Mouse (Mus musculus): Measurements from ENCODE around the gene Zp1. TPM values are rescaled to one million over a fixed set of nuclear protein-coding genes. Genes with fewer than 3 reads are reported as not detected.

Gene Zp1
- polyA plus RNA-seq, 1 experiment from 2014 or later: not detected

DNA sequence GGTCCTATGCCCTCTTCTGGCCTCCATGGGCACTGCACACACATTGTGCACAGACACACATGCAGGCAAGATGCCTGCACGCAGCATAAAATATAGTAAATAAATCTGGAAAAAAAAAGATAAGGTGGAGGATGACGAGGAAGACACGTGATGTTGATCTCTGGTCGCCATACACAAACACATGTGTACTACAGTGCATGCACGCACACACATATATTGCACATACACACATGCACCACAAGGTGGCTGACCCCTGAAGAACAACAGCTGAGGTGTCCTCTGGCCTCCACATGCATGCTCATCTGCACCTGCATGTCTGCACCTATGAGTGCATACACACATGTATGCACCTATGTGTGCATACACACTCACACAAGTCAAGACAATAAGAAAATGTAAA, 15.6 kb upstream of the Zp1 start:
- ATAC-seq (replicated peaks; ENCODE audit: insufficient number of reproducible peaks, low FRiP score, low TSS enrichment): no peak
- peaks cover 15% of the 10 kb centered on the region; the same call in 1 of the 2 replicates for H3K4me1 ChIP-seq (ENCODE audit: control insufficient read depth, insufficient read depth, low read length)
- 88% methylated on average over 5 of the region's 5 CpGs for WGBS (ENCODE audit: insufficient replicate concordance)
- H3K4me2 ChIP-seq: no peak overlapping the region
- no peak overlapping the region for H3K9ac ChIP-seq (ENCODE audit: low read depth, low read length)
- H3K27ac ChIP-seq (ENCODE audit: low read depth, low read length): no peak overlapping the region
- H3K9me3 ChIP-seq (replicated peaks; ENCODE audit: control insufficient read depth, low read length): no peaks in the 10 kb centered on the region
- no peak overlapping the region for H3K4me3 ChIP-seq (ENCODE audit: low read depth, low read length)
- no peaks in the 10 kb centered on the region for H3K36me3 ChIP-seq (ENCODE audit: control insufficient read depth, insufficient read depth, low read length)
- H3K27me3 ChIP-seq (ENCODE audit: control insufficient read depth, insufficient read depth, low read length): no peaks in the 10 kb centered on the region

DNA sequence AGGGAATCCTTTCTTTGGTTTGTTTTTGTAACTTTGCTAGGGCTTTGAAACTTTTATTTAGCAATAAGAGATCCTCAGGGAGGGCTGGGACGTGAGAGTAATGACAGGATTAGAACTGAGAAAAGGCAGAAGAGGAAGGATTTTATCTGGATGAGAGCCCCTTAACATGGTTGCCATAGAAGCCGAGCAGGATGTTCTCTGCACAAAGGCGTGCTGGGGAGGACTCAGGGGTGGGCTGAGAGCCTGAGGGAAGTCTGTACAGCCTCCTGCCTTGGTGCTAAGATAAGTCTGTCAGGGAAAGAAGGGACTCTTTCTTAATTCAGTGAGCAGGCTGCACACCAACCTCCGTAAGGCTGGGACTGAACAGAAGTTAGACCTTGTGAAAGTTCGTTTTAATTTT, 14.6 kb upstream of the Zp1 start:
- WGBS (ENCODE audit: insufficient replicate concordance): 23% methylated on average over 5 of the region's 5 CpGs
- no peak overlapping the region for H3K9ac ChIP-seq (ENCODE audit: low read depth, low read length)
- H3K4me1 ChIP-seq (ENCODE audit: control insufficient read depth, insufficient read depth, low read length): peaks cover 5% of the 10 kb centered on the region; the same call in 1 of the 2 replicates
- no peak overlapping the region for H3K4me2 ChIP-seq
- H3K36me3 ChIP-seq (ENCODE audit: control insufficient read depth, insufficient read depth, low read length): no peaks in the 10 kb centered on the region
- H3K4me3 ChIP-seq (ENCODE audit: low read depth, low read length): no peak overlapping the region
- H3K9me3 ChIP-seq (replicated peaks; ENCODE audit: control insufficient read depth, low read length): no peaks in the 10 kb centered on the region
- no peak for ATAC-seq (replicated peaks; ENCODE audit: insufficient number of reproducible peaks, low FRiP score, low TSS enrichment)
- no peaks in the 10 kb centered on the region for H3K27me3 ChIP-seq (ENCODE audit: control insufficient read depth, insufficient read depth, low read length)
- peak overlapping the region; percentile 62; the same call in 1 of the 2 replicates for H3K27ac ChIP-seq (ENCODE audit: low read depth, low read length)

DNA sequence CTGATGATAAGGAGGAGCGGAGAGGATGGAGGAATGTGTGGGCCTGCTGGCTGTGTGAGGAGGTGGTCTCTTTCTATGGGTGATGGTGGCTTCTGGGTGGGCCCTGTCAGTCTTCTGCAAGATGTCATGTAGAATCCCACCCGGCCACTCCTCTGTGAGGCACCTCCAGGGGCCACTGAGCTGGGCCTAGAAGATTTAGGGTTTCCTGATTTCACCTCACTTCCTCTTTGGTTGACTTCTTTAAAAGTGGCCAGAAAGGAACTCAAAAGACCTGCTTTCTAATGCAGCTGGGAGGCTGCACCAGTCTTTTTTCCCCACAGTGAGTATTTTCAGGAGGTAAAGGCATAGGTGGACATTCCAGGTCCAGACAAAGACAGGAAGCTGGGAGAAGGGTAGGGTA, 10.2 kb upstream of the Zp1 start:
- H3K4me3 ChIP-seq (ENCODE audit: low read depth, low read length): no peak overlapping the region
- WGBS (ENCODE audit: insufficient replicate concordance): 53% methylated on average over 2 of the region's 2 CpGs
- no peaks in the 10 kb centered on the region for H3K9me3 ChIP-seq (replicated peaks; ENCODE audit: control insufficient read depth, low read length)
- no peak for ATAC-seq (replicated peaks; ENCODE audit: insufficient number of reproducible peaks, low FRiP score, low TSS enrichment)
- no peaks in the 10 kb centered on the region for H3K4me1 ChIP-seq (ENCODE audit: control insufficient read depth, insufficient read depth, low read length)
- no peak overlapping the region for H3K9ac ChIP-seq (ENCODE audit: low read depth, low read length)
- no peaks in the 10 kb centered on the region for H3K27me3 ChIP-seq (ENCODE audit: control insufficient read depth, insufficient read depth, low read length)
- H3K36me3 ChIP-seq (ENCODE audit: control insufficient read depth, insufficient read depth, low read length): no peaks in the 10 kb centered on the region
- no peak overlapping the region for H3K27ac ChIP-seq (ENCODE audit: low read depth, low read length)
- no peak overlapping the region for H3K4me2 ChIP-seq

DNA sequence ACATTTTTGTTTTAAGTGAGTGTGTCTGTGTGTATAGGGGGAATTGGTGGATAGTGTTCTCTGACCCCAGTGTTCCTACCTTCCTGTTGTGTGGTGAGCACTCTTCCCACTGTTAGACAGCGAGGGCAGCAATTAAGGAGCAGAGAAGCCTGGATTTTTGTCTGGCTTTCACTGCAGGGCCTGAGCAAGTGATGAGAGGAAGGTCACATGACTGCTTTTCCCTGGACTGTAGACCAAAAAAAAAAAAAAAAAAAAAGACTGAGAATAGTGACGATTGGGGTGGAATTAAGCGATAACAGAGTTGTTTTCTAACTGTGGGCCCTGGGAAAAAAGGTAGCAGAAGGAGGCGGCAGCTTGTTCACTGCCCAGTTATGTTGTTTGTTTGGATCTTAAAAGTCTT, 6.2 kb upstream of the Zp1 start:
- H3K27ac ChIP-seq (ENCODE audit: low read depth, low read length): 0 out of 2 replicates have a peak overlapping the region, but pooled peaks have one; percentile 29
- H3K27me3 ChIP-seq (ENCODE audit: control insufficient read depth, insufficient read depth, low read length): no peaks in the 10 kb centered on the region

DNA sequence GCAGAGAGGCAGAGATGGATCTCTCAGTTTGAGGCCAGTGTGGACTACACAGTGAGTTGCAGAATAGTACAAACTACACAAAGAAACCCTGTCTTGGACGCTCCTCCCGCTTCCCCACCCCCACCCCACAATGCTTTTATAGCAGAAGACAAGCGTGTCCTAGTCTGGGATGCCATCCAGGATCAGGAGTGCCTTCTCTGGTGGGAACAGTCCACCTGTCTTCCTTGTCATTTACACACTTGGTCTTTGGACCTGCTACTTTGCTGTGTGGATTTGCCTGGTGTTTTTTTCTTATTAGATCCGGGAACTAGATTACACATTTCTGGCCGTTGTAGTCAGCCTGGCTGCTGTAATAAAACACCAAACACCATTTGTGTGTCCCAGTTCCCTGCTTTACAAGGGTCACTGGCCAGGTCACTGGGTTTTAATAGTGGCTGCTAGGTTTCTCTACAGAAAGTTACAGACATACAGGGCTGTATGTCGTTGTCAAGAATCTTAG, 5.7 kb upstream of the Zp1 start:
- no peak overlapping the region for H3K9ac ChIP-seq (ENCODE audit: low read depth, low read length)
- ATAC-seq (replicated peaks; ENCODE audit: insufficient number of reproducible peaks, low FRiP score, low TSS enrichment): no peak

More for the DNA sequence above, 6.2 kb upstream of the Zp1 start:
- Histone ChIP-seq H3K4me2 (no peak overlapping the region), H3K36me3 (ENCODE audit: control insufficient read depth, insufficient read depth, low read length) (no peaks in the 10 kb centered on the region), H3K9me3 (replicated peaks; ENCODE audit: control insufficient read depth, low read length) (no peaks in the 10 kb centered on the region), H3K9ac (ENCODE audit: low read depth, low read length) (no peak overlapping the region), H3K4me3 (ENCODE audit: low read depth, low read length) (no peak overlapping the region), H3K4me1 (ENCODE audit: control insufficient read depth, insufficient read depth, low read length) (no peaks in the 10 kb centered on the region)
- ATAC-seq (replicated peaks; ENCODE audit: insufficient number of reproducible peaks, low FRiP score, low TSS enrichment): no peak
- 46% methylated on average over 4 of the region's 4 CpGs for WGBS (ENCODE audit: insufficient replicate concordance)

DNA sequence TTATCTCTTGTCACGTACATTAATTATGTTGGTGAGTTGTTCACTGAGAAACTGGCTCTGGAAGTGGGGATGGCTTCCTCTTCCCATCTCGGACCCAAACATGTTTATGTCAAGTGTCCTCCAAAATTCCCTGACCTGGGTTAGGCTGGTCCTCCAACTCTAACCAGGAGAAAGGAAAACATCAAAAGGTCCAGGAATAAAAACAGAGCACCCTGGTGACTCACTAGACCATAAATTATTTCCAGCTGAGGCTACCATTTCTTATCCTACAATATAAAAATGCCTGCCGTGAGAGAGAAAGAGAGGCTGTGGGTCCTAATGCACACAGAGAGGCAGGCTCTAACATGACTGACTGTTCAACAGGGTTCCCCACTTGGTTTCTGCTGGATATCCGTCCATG, 3.8 kb upstream of the Zp1 start:
- WGBS (ENCODE audit: insufficient replicate concordance): 50% methylated on average over 4 of the region's 4 CpGs
- no peak overlapping the region for H3K9ac ChIP-seq (ENCODE audit: low read depth, low read length)
- no peak overlapping the region for H3K4me2 ChIP-seq
- no peaks in the 10 kb centered on the region for H3K36me3 ChIP-seq (ENCODE audit: control insufficient read depth, insufficient read depth, low read length)
- 0 out of 2 replicates have a peak, but pooled peaks cover 2% of the 10 kb centered on the region for H3K27me3 ChIP-seq (ENCODE audit: control insufficient read depth, insufficient read depth, low read length)
- H3K9me3 ChIP-seq (replicated peaks; ENCODE audit: control insufficient read depth, low read length): no peaks in the 10 kb centered on the region
- H3K27ac ChIP-seq (ENCODE audit: low read depth, low read length): no peak overlapping the region
- no peaks in the 10 kb centered on the region for H3K4me1 ChIP-seq (ENCODE audit: control insufficient read depth, insufficient read depth, low read length)
- no peak overlapping the region for H3K4me3 ChIP-seq (ENCODE audit: low read depth, low read length)
- no peak for ATAC-seq (replicated peaks; ENCODE audit: insufficient number of reproducible peaks, low FRiP score, low TSS enrichment)

More for the DNA sequence above, 5.7 kb upstream of the Zp1 start:
- Histone ChIP-seq H3K27me3 (ENCODE audit: control insufficient read depth, insufficient read depth, low read length) (no peaks in the 10 kb centered on the region), H3K4me1 (ENCODE audit: control insufficient read depth, insufficient read depth, low read length) (no peaks in the 10 kb centered on the region), H3K4me3 (ENCODE audit: low read depth, low read length) (no peak overlapping the region), H3K9me3 (replicated peaks; ENCODE audit: control insufficient read depth, low read length) (no peaks in the 10 kb centered on the region), H3K4me2 (no peak overlapping the region), H3K36me3 (ENCODE audit: control insufficient read depth, insufficient read depth, low read length) (no peaks in the 10 kb centered on the region), H3K27ac (ENCODE audit: low read depth, low read length) (0 out of 2 replicates have a peak overlapping the region, but pooled peaks have one; percentile 29)
- WGBS (ENCODE audit: insufficient replicate concordance): 62% methylated on average over 6 of the region's 6 CpGs

DNA sequence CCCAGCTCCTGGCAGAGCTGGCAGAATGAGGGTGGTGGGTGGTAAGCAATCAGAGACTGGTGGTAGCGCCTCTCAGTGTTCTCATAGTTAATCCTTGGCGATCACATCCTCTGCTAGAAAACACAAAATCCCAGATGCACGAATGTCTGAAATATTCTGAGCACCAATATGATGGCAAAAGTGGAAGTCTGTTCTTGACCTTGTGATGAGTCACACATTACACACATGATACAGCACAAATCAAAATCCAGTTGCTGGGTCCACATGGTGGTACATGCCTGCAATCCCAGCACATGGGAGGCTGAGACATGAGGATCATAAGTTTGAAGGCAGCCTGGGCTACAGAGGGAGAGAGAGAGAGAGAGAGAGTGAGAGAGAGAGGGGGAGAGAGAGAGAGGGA, 626 bp upstream of the Zp1 start:
- Histone ChIP-seq H3K9me3 (replicated peaks; ENCODE audit: control insufficient read depth, low read length) (no peaks in the 10 kb centered on the region), H3K36me3 (ENCODE audit: control insufficient read depth, insufficient read depth, low read length) (no peaks in the 10 kb centered on the region), H3K4me3 (ENCODE audit: low read depth, low read length) (no peak overlapping the region), H3K9ac (ENCODE audit: low read depth, low read length) (no peak overlapping the region), H3K27ac (ENCODE audit: low read depth, low read length) (no peak overlapping the region), H3K27me3 (ENCODE audit: control insufficient read depth, insufficient read depth, low read length) (0 out of 2 replicates have a peak, but pooled peaks cover 2% of the 10 kb centered on the region), H3K4me2 (no peak overlapping the region), H3K4me1 (ENCODE audit: control insufficient read depth, insufficient read depth, low read length) (peaks cover 3% of the 10 kb centered on the region; the same call in 1 of the 2 replicates)
- WGBS (ENCODE audit: insufficient replicate concordance): 66% methylated on average over 3 of the region's 3 CpGs
- no peak for ATAC-seq (replicated peaks; ENCODE audit: insufficient number of reproducible peaks, low FRiP score, low TSS enrichment)

DNA sequence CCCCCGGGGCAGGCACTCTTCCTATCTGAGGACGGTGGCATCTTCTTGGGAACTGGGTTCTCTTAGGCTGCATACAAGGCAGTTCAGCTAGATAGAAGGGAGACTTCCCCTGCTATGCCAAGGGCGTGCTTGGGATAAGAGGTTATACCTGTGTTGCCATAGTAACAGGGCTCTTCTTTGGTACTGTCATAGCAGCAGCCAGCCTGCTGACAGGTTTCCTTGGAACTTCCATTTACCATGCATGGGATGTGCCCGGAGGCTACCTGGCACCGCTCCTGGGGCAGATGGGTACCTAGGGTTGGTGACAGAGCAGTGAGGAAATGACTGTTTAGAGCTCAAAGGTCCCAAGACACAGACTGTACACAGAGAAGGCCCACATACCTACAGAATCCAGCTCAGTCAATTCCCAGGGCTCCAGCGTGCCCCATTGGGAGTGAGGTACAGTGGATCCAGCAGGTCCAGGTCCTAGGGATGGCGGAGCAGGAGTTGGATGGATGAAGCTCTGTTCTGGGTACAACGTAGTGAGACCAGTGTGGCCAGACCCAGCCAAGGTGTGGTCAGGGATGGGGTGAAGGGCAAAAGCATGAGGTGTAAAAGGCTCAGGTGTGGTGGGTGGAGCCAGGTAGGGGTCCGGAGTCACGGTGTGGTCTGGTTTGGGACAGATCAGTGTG, 2.0 kb downstream of the Zp1 start:
- 86% methylated on average over 10 of the region's 10 CpGs for WGBS (ENCODE audit: insufficient replicate concordance)
- H3K27ac ChIP-seq (ENCODE audit: low read depth, low read length): no peak overlapping the region
- H3K4me2 ChIP-seq: no peak overlapping the region
- no peak overlapping the region for H3K9ac ChIP-seq (ENCODE audit: low read depth, low read length)
- H3K4me3 ChIP-seq (ENCODE audit: low read depth, low read length): no peak overlapping the region
- H3K36me3 ChIP-seq (ENCODE audit: control insufficient read depth, insufficient read depth, low read length): no peaks in the 10 kb centered on the region
- ATAC-seq (replicated peaks; ENCODE audit: insufficient number of reproducible peaks, low FRiP score, low TSS enrichment): no peak
- H3K4me1 ChIP-seq (ENCODE audit: control insufficient read depth, insufficient read depth, low read length): peaks cover 15% of the 10 kb centered on the region
- 0 out of 2 replicates have a peak, but pooled peaks cover 2% of the 10 kb centered on the region for H3K27me3 ChIP-seq (ENCODE audit: control insufficient read depth, insufficient read depth, low read length)
- no peaks in the 10 kb centered on the region for H3K9me3 ChIP-seq (replicated peaks; ENCODE audit: control insufficient read depth, low read length)

DNA sequence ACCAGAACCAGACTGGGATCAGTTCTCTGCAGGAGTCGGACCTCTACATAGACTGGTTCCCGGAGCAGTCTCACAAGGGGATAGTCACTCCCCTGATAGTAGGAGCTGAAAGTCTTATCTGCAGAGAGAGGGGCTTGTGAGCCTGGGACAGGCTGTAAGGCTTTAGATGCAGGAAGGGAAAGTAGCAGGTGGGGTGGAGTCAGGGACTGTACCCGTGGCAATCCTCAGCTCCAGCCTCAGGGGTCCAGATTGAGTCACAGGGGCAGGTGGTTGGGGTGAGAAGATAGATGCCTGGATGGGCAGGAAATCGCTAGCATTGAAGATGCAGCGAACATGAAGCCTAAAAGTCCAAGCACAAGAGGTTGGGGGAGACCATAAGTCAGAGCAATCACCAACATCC, 3.9 kb downstream of the Zp1 start:
- WGBS (ENCODE audit: insufficient replicate concordance): 44% methylated on average over 5 of the region's 5 CpGs
- Histone ChIP-seq H3K4me2 (no peak overlapping the region), H3K4me1 (ENCODE audit: control insufficient read depth, insufficient read depth, low read length) (peaks cover 15% of the 10 kb centered on the region), H3K27me3 (ENCODE audit: control insufficient read depth, insufficient read depth, low read length) (0 out of 2 replicates have a peak, but pooled peaks cover 2% of the 10 kb centered on the region), H3K4me3 (ENCODE audit: low read depth, low read length) (no peak overlapping the region), H3K9ac (ENCODE audit: low read depth, low read length) (no peak overlapping the region), H3K9me3 (replicated peaks; ENCODE audit: control insufficient read depth, low read length) (no peaks in the 10 kb centered on the region), H3K27ac (ENCODE audit: low read depth, low read length) (no peak overlapping the region), H3K36me3 (ENCODE audit: control insufficient read depth, insufficient read depth, low read length) (no peaks in the 10 kb centered on the region)
- no peak for ATAC-seq (replicated peaks; ENCODE audit: insufficient number of reproducible peaks, low FRiP score, low TSS enrichment)
